In genomic region chr1:36432999-36433398, GRCm38 (mm10) we compare ENCODE assay signal across 24 mouse cellular contexts. TPM values are rescaled to one million over a fixed set of nuclear protein-coding genes. Genes with fewer than 3 reads are reported as not detected.
DNase-seq lines count a peak whose midpoint lies in the region; TF ChIP-seq lines count a peak whose summit lies in the region.
"Had no signal": no experiment of that assay in that cellular context is flagged by ENCODE, and none has a peak within 500 bp of the region (broad histone marks: within the 10 kb centered on the region; RNA-seq: fewer than 3 reads in every experiment).

No protein-coding gene starts in this region.

- H3K36me3 ChIP-seq in kidney, adult 2 months (ENCODE audit: control insufficient read depth, insufficient read depth, low read length) = peaks cover 1% of the 10 kb centered on the region

- H3K4me3 ChIP-seq in kidney, adult 2 months (ENCODE audit: insufficient read depth, low read depth, low read length) = no peak overlapping the region
- no peak overlapping the region for H3K4me3 ChIP-seq in cerebellum, adult 2 months (replicated peaks; ENCODE audit: insufficient read depth, low read depth, low read length)
- H3K4me3 ChIP-seq: embryonic facial prominence, embryonic 13.5 days; embryonic facial prominence, embryonic 15.5 days; erythroblast, embryonic 14.5 days; forebrain, embryonic 13.5 days; forebrain, embryonic 15.5 days had no signal

- WGBS in kidney, adult 2 months = 70% methylated on average over 4 of the region's 4 CpGs
- WGBS in cerebellum, adult 2 months = 92% methylated on average over 4 of the region's 4 CpGs

- H3K27me3 ChIP-seq in kidney, adult 2 months (replicated peaks; ENCODE audit: control insufficient read depth, insufficient read depth, low read length) = no peaks in the 10 kb centered on the region
- H3K27me3 ChIP-seq in cerebellum, adult 2 months (ENCODE audit: control insufficient read depth, insufficient read depth, low read length) = no peaks in the 10 kb centered on the region
- H3K27me3 ChIP-seq: CH12.LX; embryonic facial prominence, embryonic 13.5 days; embryonic facial prominence, embryonic 15.5 days; forebrain, embryonic 13.5 days; forebrain, embryonic 15.5 days had no signal

- no peak for TF ChIP-seq CTCF in kidney, adult 2 months (conservative IDR thresholded peaks at IDR 0.05; ENCODE audit: insufficient read depth, insufficient read length, low read depth, low read length)
- TF ChIP-seq CTCF in cerebellum, adult 2 months (IDR thresholded peaks at IDR 0.05; ENCODE audit: borderline replicate concordance, insufficient read depth, low read depth, low read length) = no peak

- DNase-seq in kidney, adult 2 months = no peak
- DNase-seq in kidney, postnatal 4 days = no peak
- peak; percentile 20 for DNase-seq in lung, postnatal 36 days
- DNase-seq in lung, postnatal 4 days = no peak
- DNase-seq in 3T3-L1 (ENCODE audit: low read depth, low spot score) (peak; percentile 65), NIH3T3 (ENCODE audit: low read depth) (peak; percentile 30)
- no peak for DNase-seq in urinary bladder, adult 2 months (ENCODE audit: low spot score)
- DNase-seq in cerebellum, adult 2 months = no peak
- DNase-seq: adrenal gland, adult 8-10 months; adrenal gland, postnatal 14 days; adrenal gland, postnatal 36 days; cerebellum, adult 11-12 months; cerebellum, adult 8-10 months; cerebellum, adult 9-11 months; cerebellum, postnatal 14 days; cerebellum, postnatal 36 days; embryo, embryonic 11 days; forebrain, postnatal 0 days had no signal

- peak overlapping the region; percentile 74; the same call in 1 of the 2 replicates for H3K27ac ChIP-seq in kidney, adult 2 months (ENCODE audit: insufficient read depth, low read depth, low read length)
- H3K27ac ChIP-seq in cerebellum, adult 2 months (ENCODE audit: insufficient read depth, low read length) = no peak overlapping the region
- H3K27ac ChIP-seq: embryonic facial prominence, embryonic 13.5 days; embryonic facial prominence, embryonic 15.5 days; forebrain, embryonic 13.5 days; forebrain, embryonic 15.5 days had no signal

- peaks cover 8% of the 10 kb centered on the region; the same call in 1 of the 2 replicates for H3K4me1 ChIP-seq in kidney, adult 2 months (ENCODE audit: control insufficient read depth, insufficient read depth, low read length)
- no peaks in the 10 kb centered on the region for H3K4me1 ChIP-seq in cerebellum, adult 2 months (ENCODE audit: control insufficient read depth, insufficient read depth, low read length)
- H3K4me1 ChIP-seq: embryonic facial prominence, embryonic 13.5 days; embryonic facial prominence, embryonic 15.5 days; forebrain, embryonic 13.5 days; forebrain, embryonic 15.5 days had no signal

- TF ChIP-seq POLR2A in kidney, adult 2 months (IDR thresholded peaks at IDR 0.05; ENCODE audit: low read depth, low read length) = no peak
- TF ChIP-seq POLR2A in cerebellum, adult 2 months (IDR thresholded peaks at IDR 0.05; ENCODE audit: borderline replicate concordance, insufficient read depth, low read length) = no peak

RNA-seq across cellular contexts. Expression of gene Lman2l, which starts 12.1 kb away (rescaled TPM):
- polyA plus RNA-seq in kidney, adult 2 months (2012; rRNA removed) = 26.0 and 28.7 TPM in 2 replicates
- polyA plus RNA-seq in urinary bladder, adult 2 months (2012; rRNA removed) = 17.6 and 20.3 TPM in 2 replicates
- 37.9 and 41.9 TPM in 2 replicates for polyA plus RNA-seq in cerebellum, adult 2 months (2012; rRNA removed)

RNA-seq across cellular contexts. Expression of gene Cnnm4, which starts 38.4 kb away (rescaled TPM):
- polyA plus RNA-seq in kidney, adult 2 months (2012; rRNA removed) = 14.3 and 15.9 TPM in 2 replicates
- 8.6 and 9.1 TPM in 2 replicates for polyA plus RNA-seq in urinary bladder, adult 2 months (2012; rRNA removed)
- polyA plus RNA-seq in cerebellum, adult 2 months (2012; rRNA removed) = 12.2 and 14.6 TPM in 2 replicates

Comparison
In these comparisons a context has a peak if more than half of its experiments do, and no peak if none do; other contexts are left out.
1. DNase-seq: peak in lung, postnatal 36 days (single experiment), 3T3-L1 (single experiment) and NIH3T3 (single experiment); none in kidney, adult 2 months (single experiment), kidney, postnatal 4 days (0 of 2), lung, postnatal 4 days (0 of 2), urinary bladder, adult 2 months (single experiment) and cerebellum, adult 2 months (0 of 2).